Mouse (Mus musculus) E14TG2a.4 (cell line): Measurements from ENCODE around the gene Krt26.

ENCODE experiments used
- H3K27me3 ChIP-seq: 2 replicates; pipeline ENCODE4 v1.6.1; 2014; ENCODE audit warnings: low read length, control low read depth; ENCODE audit not compliant: insufficient read depth
- H3K36me3 ChIP-seq: 2 replicates; pipeline ENCODE4 v1.6.1; 2014; ENCODE audit warnings: low read length, control low read depth; ENCODE audit not compliant: insufficient read depth
- H3K4me1 ChIP-seq: replicated peaks from 2 replicates; pipeline ENCODE4 v1.6.1; 2014; ENCODE audit warnings: low read depth, low read length, control low read depth
- H3K4me3 ChIP-seq: replicated peaks from 2 replicates; pipeline ENCODE4 v1.5.1; 2014; ENCODE audit warnings: mild to moderate bottlenecking, low read length
- H3K9me3 ChIP-seq: 2 replicates; pipeline ENCODE4 v1.6.1; 2014; ENCODE audit warnings: low read length, control low read depth
- CTCF ChIP-seq: conservative IDR thresholded peaks from 2 replicates; pipeline ENCODE4 v1.5.1; 2014; ENCODE audit warnings: low read length
- NANOG ChIP-seq: IDR thresholded peaks from 2 replicates; pipeline ENCODE4 v1.6.1; 2014; ENCODE audit warnings: borderline replicate concordance, low read length, mixed read lengths
- POU5F1 ChIP-seq: IDR thresholded peaks from 2 replicates; pipeline ENCODE4 v1.6.1; 2014; ENCODE audit warnings: low read length, borderline replicate concordance

Gene Krt26

DNA sequence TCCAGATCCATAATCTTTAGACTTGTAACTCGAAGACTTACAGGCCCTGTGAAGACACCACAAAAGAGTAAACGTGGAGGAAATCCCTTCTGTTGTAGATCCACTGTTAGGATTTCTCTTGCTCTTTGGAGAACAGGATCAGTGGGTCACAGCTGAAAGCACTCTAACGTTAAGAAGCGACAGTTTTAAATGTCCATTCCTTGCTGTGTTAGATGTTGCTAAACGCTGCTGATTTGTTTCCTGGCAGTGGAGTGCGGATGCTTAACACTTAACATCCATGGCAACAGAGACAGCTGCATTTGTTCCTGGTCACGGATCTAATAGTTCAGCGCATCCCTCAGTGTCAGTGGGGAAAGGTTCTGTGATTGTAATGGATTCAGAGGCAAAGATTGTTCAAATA lies 21.2 kb downstream of the Krt26 start:
- TF ChIP-seq POU5F1 (no peak), NANOG (no peak), CTCF (no peak)
- H3K27me3 ChIP-seq, result 0 out of 2 replicates have a peak, but pooled peaks cover 3% of the 10 kb centered on the region

DNA sequence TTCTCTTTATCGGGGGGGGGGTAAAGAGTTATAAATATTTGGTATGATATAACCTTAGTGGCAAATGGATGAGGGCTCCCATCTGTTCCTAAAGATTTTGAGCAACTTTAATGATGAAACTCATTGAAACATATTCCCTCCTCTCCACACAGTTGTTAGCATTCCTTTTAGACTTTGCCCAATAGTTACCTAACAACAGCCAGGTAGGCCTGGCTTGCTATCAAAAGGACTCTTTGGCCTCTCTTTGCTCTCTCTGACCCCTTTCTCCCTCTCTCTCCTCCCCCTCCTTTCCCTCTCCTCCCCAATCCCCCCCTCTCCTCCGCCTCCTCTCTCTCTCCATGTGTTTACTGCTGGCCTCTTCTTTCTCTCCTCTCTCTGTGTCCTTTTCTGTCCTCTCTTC lies 23.2 kb downstream of the Krt26 start:
- Histone ChIP-seq H3K27me3 (0 out of 2 replicates have a peak, but pooled peaks cover 3% of the 10 kb centered on the region), H3K4me3 (no peak overlapping the region), H3K9me3 (no peaks in the 10 kb centered on the region), H3K4me1 (no peaks in the 10 kb centered on the region), H3K36me3 (no peaks in the 10 kb centered on the region)
- no peak for TF ChIP-seq POU5F1
- TF ChIP-seq CTCF, result no peak
- no peak for TF ChIP-seq NANOG

More for the DNA sequence above, 21.2 kb downstream of the Krt26 start:
- H3K9me3 ChIP-seq, result no peaks in the 10 kb centered on the region
- no peak overlapping the region for H3K4me3 ChIP-seq
- no peaks in the 10 kb centered on the region for H3K4me1 ChIP-seq
- H3K36me3 ChIP-seq, result no peaks in the 10 kb centered on the region

DNA sequence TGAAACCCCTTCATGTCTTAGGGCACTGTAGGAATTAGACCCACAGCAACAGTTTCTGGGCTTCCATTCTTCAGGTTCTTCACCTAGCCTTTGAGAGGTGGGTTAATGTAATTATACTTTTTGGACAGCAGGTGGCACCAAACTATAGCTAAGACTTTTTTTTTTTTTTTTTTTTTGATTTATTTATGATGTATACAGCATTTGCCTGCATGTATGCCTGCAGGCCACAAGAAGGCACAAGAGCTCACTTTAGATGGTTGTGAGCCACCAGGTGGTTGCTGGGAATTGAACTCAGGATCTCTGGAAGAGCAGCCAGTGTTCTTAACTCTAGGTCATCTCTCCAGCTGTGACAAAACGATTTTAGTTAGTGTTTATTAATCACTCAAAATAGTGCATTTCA lies 26.9 kb downstream of the Krt26 start:
- Histone ChIP-seq H3K4me3 (no peak overlapping the region), H3K4me1 (no peaks in the 10 kb centered on the region), H3K36me3 (no peaks in the 10 kb centered on the region), H3K9me3 (no peaks in the 10 kb centered on the region), H3K27me3 (no peaks in the 10 kb centered on the region)
- TF ChIP-seq NANOG (no peak), POU5F1 (no peak), CTCF (peak; percentile 46)

DNA sequence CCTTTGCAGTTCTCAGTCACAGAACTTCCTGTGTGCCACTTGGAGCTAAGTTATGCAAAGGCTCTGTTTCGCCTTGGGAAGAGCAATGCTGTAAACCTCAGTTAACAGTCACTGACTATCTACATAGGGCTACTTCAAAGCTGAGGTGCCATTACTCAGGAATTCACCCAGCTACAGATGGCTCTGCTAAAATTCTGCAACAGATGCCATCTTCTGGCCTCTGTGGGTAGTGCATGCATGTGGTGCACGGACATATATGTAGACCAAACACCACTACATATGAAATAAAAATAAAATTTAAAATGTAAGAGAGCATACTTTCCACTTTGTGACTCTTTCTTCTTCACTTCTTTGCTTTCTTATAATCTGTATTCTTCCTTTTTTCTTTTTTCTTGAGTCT lies 30.2 kb downstream of the Krt26 start:
- Histone ChIP-seq H3K9me3 (peaks cover 10% of the 10 kb centered on the region), H3K27me3 (no peaks in the 10 kb centered on the region), H3K36me3 (no peaks in the 10 kb centered on the region), H3K4me1 (no peaks in the 10 kb centered on the region), H3K4me3 (no peak overlapping the region)
- peak; percentile 82 for TF ChIP-seq CTCF
- no peak for TF ChIP-seq NANOG
- no peak for TF ChIP-seq POU5F1

DNA sequence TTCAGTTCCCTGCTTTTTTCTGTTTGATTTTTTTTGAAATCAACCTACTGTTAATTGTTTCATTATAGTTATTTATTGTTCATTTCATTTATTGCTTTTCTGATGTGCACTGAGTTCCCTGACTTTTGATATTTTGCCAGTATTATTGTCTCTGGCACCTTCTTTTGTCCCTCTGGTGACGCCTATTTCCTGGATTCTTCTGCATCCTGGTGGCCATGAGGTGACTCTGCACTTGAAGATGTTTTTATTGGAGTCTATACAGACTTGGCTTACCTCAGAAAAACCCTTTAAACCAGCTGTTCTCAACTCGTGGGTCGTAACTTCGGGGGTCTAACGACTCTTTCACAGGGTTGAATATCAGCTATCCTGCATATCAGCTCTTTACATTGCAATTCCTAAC lies 42.7 kb downstream of the Krt26 start:
- peaks cover 10% of the 10 kb centered on the region; the same call in 1 of the 2 replicates for H3K27me3 ChIP-seq
- TF ChIP-seq POU5F1, result no peak
- TF ChIP-seq CTCF, result no peak
- no peak for TF ChIP-seq NANOG

DNA sequence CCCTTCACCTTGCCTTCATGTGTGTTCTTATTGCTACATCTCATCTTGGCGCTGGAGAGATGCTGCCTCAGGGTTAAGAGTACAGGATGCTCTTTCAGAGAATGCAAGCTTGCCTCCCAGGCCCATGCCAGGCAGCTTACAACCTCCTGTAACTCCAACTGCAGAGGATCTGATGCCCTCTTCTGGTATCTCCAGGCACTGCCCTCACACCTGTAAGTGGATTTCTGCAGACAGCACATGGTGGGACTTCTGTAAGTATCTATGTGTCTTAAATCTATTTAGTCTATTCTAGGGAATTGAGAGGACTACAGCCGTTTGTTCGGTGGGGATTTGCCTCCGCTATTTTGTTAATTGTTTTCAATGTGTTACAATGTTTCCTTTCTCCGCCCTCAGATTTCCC lies 44.9 kb downstream of the Krt26 start:
- no peaks in the 10 kb centered on the region for H3K4me1 ChIP-seq
- no peak overlapping the region for H3K4me3 ChIP-seq
- peaks cover 10% of the 10 kb centered on the region; the same call in 1 of the 2 replicates for H3K27me3 ChIP-seq
- TF ChIP-seq CTCF (peak; percentile 53), NANOG (no peak)
- no peaks in the 10 kb centered on the region for H3K9me3 ChIP-seq
- no peaks in the 10 kb centered on the region for H3K36me3 ChIP-seq

More for the DNA sequence above, 42.7 kb downstream of the Krt26 start:
- Histone ChIP-seq H3K4me3 (no peak overlapping the region), H3K4me1 (no peaks in the 10 kb centered on the region), H3K36me3 (no peaks in the 10 kb centered on the region), H3K9me3 (no peaks in the 10 kb centered on the region)

DNA sequence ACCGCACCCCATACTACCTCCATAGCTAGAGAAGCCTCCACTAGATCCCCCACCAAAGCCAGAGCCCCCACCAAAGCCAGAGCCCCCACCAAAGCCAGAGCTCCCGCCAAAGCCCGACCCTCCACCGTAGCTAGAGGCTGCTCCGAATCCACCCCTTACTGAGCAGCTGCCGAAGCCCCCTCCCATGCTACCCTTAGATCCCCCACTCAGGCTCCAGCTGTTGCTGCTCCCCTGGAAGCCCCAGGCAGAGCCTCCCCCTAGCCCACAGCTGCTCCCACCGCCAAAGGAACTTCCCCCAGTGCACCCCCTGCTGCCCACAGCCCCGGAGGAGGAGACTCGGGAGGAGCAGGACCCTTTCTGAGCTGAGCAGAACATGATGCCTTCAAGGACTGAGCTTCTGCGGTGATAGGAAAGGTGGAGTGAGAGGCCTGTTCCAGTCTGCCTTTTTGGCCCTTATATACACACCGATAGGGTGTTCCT lies 52.9 kb downstream of the Krt26 start, which contains the start of gene Krt24:
Gene Krt24 (minus strand): TSS at position 430 of the 480 bp plus-strand sequence.
- H3K4me1 ChIP-seq, result 0 out of 2 replicates have a peak, but pooled peaks cover 5% of the 10 kb centered on the region
- TF ChIP-seq POU5F1, result no peak
- no peak for TF ChIP-seq CTCF
- TF ChIP-seq NANOG, result no peak
- no peaks in the 10 kb centered on the region for H3K9me3 ChIP-seq
- peaks cover 26% of the 10 kb centered on the region for H3K27me3 ChIP-seq
- no peaks in the 10 kb centered on the region for H3K36me3 ChIP-seq
- H3K4me3 ChIP-seq, result no peak within 1 kb of the TSS

DNA sequence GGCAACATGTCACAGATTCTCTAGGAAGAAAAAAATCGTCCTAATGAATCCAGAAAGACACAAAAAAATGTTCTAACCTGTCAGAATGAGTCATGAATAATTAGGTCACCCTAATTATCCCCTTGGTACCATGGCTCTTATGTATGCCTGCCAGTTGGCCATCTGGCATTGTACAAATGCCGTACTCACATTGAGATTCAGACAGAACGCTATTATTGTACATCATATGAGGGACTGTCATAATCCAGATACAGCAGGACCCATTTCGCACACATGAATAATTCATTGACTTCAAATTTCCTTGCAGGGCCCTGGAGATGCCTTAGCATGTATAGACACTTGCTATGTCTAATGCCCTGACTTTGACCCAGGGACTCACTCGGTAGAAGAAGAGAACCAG lies 53.8 kb downstream of the Krt26 start:
- no peak for TF ChIP-seq POU5F1
- TF ChIP-seq NANOG, result no peak
- TF ChIP-seq CTCF, result no peak
- H3K9me3 ChIP-seq, result no peaks in the 10 kb centered on the region
- H3K4me3 ChIP-seq, result no peak overlapping the region
- H3K27me3 ChIP-seq, result peaks cover 26% of the 10 kb centered on the region
- no peaks in the 10 kb centered on the region for H3K36me3 ChIP-seq
- 0 out of 2 replicates have a peak, but pooled peaks cover 5% of the 10 kb centered on the region for H3K4me1 ChIP-seq

DNA sequence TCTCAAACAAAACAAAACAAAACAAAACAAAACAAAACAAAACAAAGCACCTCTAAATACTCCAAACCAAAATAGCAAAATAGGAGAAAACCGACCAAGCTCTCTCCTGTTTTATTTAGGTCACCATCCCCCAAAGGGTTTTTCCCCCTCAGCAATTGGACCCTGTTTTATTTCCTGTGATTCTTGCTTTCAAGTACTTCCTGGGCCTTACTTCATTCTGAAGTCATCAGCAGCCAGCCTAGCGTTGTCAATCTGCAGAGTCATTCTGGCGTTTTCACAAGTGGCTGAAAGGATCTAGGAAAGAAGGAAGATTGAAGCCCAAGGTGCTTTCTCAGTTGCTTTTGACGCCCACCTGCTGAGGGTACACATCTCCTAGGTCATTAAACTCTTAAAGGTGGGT lies 54.4 kb downstream of the Krt26 start:
- TF ChIP-seq NANOG (no peak), POU5F1 (no peak), CTCF (no peak)
- Histone ChIP-seq H3K36me3 (no peaks in the 10 kb centered on the region), H3K4me1 (0 out of 2 replicates have a peak, but pooled peaks cover 5% of the 10 kb centered on the region), H3K27me3 (peaks cover 26% of the 10 kb centered on the region), H3K4me3 (no peak overlapping the region), H3K9me3 (no peaks in the 10 kb centered on the region)
